Mouse (Mus musculus) liver, embryonic 12.5 days (tissue): ENCODE results near the gene Cdkl5. TPM values are rescaled to one million over a fixed set of nuclear protein-coding genes. Genes with fewer than 3 reads are reported as not detected.
"Not testable (repeated sequence)": the region's sequence is repeated elsewhere in the genome, so short reads cannot be mapped to it uniquely, and the experiment has no call there.

Experiments
- ATAC-seq: fragments of 200-750 bp; cut with Nextera tagmentation; 2 replicates; pipeline ENCODE4 v1.8.0; 2017; ENCODE audit warnings: moderate number of reproducible peaks, mild to moderate bottlenecking, moderate library complexity
- H3K27ac ChIP-seq: fragments of 300-500 bp; sonication (generic); 2 replicates; pipeline ENCODE4 v1.5.1; 2016; ENCODE audit warnings: mild to moderate bottlenecking
- H3K27me3 ChIP-seq: fragments of 300-500 bp; sonication (generic); replicated peaks from 2 replicates; pipeline ENCODE4 v1.6.1; 2016; ENCODE audit warnings: mild to moderate bottlenecking, moderate library complexity
- H3K36me3 ChIP-seq: fragments of 300-500 bp; sonication (generic); 2 replicates; pipeline ENCODE4 v1.6.1; 2016; ENCODE audit warnings: mild to moderate bottlenecking, moderate library complexity
- H3K4me1 ChIP-seq: fragments of 300-500 bp; sonication (generic); 2 replicates; pipeline ENCODE4 v1.6.1; 2016
- H3K4me2 ChIP-seq: fragments of 300-500 bp; sonication (generic); 2 replicates; pipeline ENCODE4 v1.6.1; 2016; ENCODE audit warnings: mild to moderate bottlenecking, moderate library complexity
- H3K4me3 ChIP-seq: fragments of 300-500 bp; sonication (generic); 2 replicates; pipeline ENCODE4 v1.5.1; 2016; ENCODE audit warnings: mild to moderate bottlenecking, moderate library complexity
- H3K9ac ChIP-seq: fragments of 300-500 bp; sonication (generic); 2 replicates; pipeline ENCODE4 v1.6.1; 2016; ENCODE audit warnings: mild to moderate bottlenecking, moderate library complexity
- H3K9me3 ChIP-seq: fragments of 300-500 bp; sonication (generic); replicated peaks from 2 replicates; pipeline ENCODE4 v1.6.1; 2016; ENCODE audit warnings: mild to moderate bottlenecking, moderate library complexity
- WGBS: fragments of 180-500 bp; shearing (Covaris S2); methylation state at CpG from one replicate; pipeline ENCODE4 v1.1.7; 2016; ENCODE audit not compliant: insufficient replicate concordance; 5-methylcytosine and 5-hydroxymethylcytosine counted together
- polyA plus RNA-seq: library from polyadenylated mRNA; unstranded; fragments of >200 nt; fragmentation: Nextera tagmentation; extraction: Ambion mirVana; gene quantifications from 2 replicates; pipeline ENCODE4 v1.2.1, GENCODE M21; 2016

Cdkl5 gene
- polyA plus RNA-seq, 1 experiment from 2014 or later, result 0.45 TPM

DNA sequence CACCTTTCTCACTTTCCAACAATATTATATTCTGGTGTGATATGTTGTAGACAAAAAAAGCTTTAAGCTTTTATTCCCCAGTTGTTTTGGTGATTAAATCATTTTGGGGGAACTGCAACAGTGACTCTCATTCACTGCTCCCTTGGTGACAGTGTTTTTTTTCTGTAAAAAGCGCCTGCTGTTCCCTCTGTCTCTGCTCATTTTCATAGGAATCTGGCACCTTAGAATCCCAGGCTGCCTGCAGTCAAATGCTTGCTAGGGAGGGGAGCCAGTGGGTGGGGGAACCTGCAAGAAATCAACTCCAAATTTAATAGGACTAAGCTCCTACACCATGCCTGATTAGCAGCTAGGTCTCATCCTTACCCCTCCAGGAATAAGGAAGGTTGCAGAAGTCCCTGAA lies 221.5 kb downstream of the Cdkl5 start:
- Histone ChIP-seq H3K9me3 (no peaks in the 10 kb centered on the region), H3K4me2 (no peak overlapping the region), H3K9ac (no peak overlapping the region), H3K27me3 (peaks cover 3% of the 10 kb centered on the region; the same call in 1 of the 2 replicates), H3K27ac (no peak overlapping the region), H3K36me3 (no peaks in the 10 kb centered on the region), H3K4me1 (no peaks in the 10 kb centered on the region), H3K4me3 (no peak overlapping the region)
- 56% methylated on average over 1 of the region's 1 CpGs for WGBS
- no peak for ATAC-seq

DNA sequence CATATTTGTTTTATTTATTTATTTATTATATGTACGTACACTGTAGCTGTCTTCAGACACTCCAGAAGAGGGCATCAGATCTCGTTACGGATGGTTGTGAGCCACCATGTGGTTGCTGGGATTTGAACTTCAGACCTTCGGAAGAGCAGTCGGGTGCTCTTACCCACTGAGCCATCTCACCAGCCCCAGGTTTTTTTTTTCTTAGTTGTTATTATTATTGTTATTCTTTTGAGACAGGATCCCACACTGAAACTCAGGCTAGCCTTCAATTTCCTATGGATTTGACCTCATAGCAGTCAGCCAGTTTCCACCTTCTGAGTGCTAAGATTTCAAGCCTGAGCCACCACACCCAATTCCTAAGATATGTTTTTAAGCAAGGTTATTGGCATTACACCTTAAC lies 224.9 kb downstream of the Cdkl5 start:
- not testable (repeated sequence) for H3K27me3 ChIP-seq, ATAC-seq, H3K4me2 ChIP-seq, H3K9me3 ChIP-seq, H3K4me3 ChIP-seq, H3K27ac ChIP-seq, H3K9ac ChIP-seq, H3K36me3 ChIP-seq, H3K4me1 ChIP-seq
- 67% methylated on average over 5 of the region's 5 CpGs for WGBS

DNA sequence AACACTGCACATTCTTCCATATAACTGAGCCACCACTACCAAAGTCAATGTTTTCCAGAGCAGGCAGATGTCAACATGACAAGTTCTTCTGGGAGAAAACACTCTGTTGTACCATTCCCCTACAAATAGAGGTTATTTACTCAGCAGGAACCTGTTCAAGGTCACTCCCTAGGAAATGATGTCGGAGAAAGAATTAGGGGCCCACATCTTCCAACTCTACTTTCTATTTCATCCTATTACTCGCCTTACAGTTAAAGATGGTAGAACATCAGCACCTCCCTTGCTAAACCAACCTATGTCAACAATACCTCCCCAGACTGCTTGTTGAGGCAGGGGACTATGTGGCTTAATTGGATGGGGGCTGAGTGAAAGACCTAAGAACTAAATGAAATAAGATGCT lies 226.8 kb downstream of the Cdkl5 start, which contains the start of gene Rs1:
Rs1 (plus strand) TSS at position 301 of the 400 bp plus-strand sequence.
- peak within 1 kb of the TSS; percentile 61; the same call in 1 of the 2 replicates for H3K4me3 ChIP-seq
- 0 out of 2 replicates have a peak, but pooled peaks cover 3% of the 10 kb centered on the region for H3K27me3 ChIP-seq
- H3K4me1 ChIP-seq, result 0 out of 2 replicates have a peak, but pooled peaks cover 3% of the 10 kb centered on the region
- ATAC-seq, result no peak
- H3K9me3 ChIP-seq, result no peaks in the 10 kb centered on the region
- H3K4me2 ChIP-seq, result peak within 1 kb of the TSS; percentile 62
- no peaks in the 10 kb centered on the region for H3K36me3 ChIP-seq
- 87% methylated on average over 2 of the region's 2 CpGs for WGBS
- H3K27ac ChIP-seq, result no peak within 1 kb of the TSS
- H3K9ac ChIP-seq, result no peak within 1 kb of the TSS

DNA sequence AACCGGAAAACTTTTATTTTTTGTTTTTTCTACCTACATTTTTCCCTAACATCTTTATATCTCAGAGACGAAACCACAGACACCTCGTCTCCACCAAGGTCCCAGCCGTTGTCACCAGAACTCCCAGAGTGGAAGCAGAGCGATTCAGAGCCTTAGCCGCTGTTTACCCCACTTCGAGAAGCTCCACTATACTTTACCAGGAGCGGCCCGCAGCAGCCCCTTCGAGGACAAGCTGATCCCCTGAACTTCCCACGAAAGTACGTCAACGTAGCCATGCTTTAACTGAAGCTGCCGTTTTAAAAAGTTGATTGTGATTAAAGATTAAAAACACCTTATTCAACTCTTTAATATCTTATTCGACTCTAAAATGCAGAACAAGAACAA lies 228.3 kb downstream of the Cdkl5 start:
- peak; percentile 87 for ATAC-seq
- Histone ChIP-seq H3K4me1 (0 out of 2 replicates have a peak, but pooled peaks cover 3% of the 10 kb centered on the region), H3K9ac (peak overlapping the region; percentile 62), H3K27me3 (0 out of 2 replicates have a peak, but pooled peaks cover 3% of the 10 kb centered on the region), H3K36me3 (no peaks in the 10 kb centered on the region), H3K4me3 (peak overlapping the region; percentile 61), H3K27ac (no peak overlapping the region), H3K4me2 (peak overlapping the region; percentile 62), H3K9me3 (no peaks in the 10 kb centered on the region)
- WGBS, result 23% methylated on average over 15 of the region's 15 CpGs

DNA sequence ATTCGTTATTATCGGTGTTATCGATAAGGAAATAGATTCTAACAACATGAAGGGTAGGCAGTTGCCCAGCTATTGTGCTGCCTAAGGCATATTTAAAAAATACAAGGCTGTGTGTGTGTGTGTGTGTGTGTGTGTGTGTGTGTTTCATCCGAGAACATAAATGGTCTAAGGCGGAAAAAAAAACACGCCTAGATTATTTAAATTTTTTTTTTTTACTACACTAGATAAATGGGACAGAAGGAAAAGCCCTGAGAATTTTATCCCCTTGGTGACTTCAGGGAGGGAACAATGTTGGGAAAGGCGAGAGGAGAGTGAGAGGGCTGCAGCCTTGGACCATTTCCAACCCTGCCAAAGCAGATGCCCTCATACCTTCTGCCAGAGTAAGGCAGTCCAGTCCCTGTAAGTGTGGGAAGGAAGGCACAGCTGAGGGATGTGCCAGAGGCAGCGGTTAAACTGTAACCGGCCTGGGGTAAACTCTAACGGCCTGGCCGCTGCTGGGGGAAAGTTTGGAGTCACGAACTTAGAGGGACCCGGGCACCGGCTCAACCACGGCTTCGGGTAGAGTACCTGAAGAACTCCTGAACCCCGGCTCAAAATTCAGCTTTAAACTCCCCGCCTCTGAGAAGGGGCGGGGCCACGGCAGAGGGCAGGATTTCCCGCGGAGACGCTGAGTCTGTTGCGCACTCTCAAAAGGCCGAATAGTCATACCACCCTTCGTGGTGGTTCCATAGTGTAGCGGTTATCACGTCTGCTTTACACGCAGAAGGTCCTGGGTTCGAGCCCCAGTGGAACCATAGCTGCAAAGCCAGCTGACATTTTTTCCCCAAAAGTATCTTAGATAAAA lies 228.9 kb downstream of the Cdkl5 start:
- peak overlapping the region; percentile 61 for H3K4me3 ChIP-seq
- H3K36me3 ChIP-seq, result no peaks in the 10 kb centered on the region
- H3K9ac ChIP-seq, result peak overlapping the region; percentile 58; the same call in 1 of the 2 replicates
- H3K27ac ChIP-seq, result no peak overlapping the region
- peak; percentile 95 for ATAC-seq
- 26% methylated on average over 30 of the region's 30 CpGs for WGBS
- no peaks in the 10 kb centered on the region for H3K9me3 ChIP-seq
- H3K27me3 ChIP-seq, result no peaks in the 10 kb centered on the region
- 0 out of 2 replicates have a peak, but pooled peaks cover 3% of the 10 kb centered on the region for H3K4me1 ChIP-seq
- peak overlapping the region; percentile 62 for H3K4me2 ChIP-seq

DNA sequence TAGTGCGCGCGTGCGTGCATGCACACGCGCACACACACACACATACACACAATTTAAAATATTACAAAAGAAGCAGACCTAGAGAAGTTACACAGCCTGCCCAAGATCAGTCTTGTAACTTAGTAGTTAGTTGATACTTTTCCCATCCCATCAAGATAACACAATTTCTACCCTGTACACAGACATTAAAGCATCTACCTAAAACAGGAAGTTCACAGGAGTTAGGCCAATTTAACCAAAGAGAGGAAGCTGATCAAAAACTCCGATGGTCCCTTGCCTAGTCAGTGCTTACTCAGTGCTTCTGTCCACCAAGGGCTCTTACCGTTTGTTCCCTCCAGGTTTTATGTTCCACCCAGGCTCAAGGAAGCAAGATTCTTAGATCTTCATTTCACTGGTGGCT lies 243.7 kb downstream of the Cdkl5 start:
- no peaks in the 10 kb centered on the region for H3K36me3 ChIP-seq
- no peaks in the 10 kb centered on the region for H3K4me1 ChIP-seq
- ATAC-seq, result no peak
- no peaks in the 10 kb centered on the region for H3K9me3 ChIP-seq
- 74% methylated on average over 8 of the region's 8 CpGs for WGBS
- H3K4me2 ChIP-seq, result no peak overlapping the region
- peaks cover 4% of the 10 kb centered on the region; the same call in 1 of the 2 replicates for H3K27me3 ChIP-seq
- H3K4me3 ChIP-seq, result no peak overlapping the region
- H3K27ac ChIP-seq, result no peak overlapping the region
- no peak overlapping the region for H3K9ac ChIP-seq

DNA sequence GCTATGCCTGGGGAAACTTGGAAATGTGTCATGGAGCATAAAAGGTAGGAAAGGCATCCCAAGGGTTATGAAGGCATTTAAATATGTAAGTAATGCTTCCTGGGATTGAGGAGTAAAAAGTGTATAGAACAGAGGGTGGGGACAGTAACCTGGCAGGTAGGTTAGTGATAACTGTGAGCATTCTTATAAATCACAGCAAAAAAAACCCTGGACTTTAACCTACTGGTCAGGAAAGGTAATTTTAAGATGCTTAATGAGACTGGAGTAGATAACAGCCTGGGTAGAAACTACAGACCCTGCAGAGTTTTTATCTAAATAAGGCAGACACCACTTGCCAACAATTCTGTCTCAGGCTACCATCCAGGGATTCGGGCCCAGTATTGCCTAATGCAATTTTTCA lies 245.9 kb downstream of the Cdkl5 start:
- no peak overlapping the region for H3K27ac ChIP-seq
- WGBS, result 22% methylated on average over 1 of the region's 1 CpGs
- no peaks in the 10 kb centered on the region for H3K27me3 ChIP-seq
- H3K9me3 ChIP-seq, result no peaks in the 10 kb centered on the region
- no peaks in the 10 kb centered on the region for H3K36me3 ChIP-seq
- no peak overlapping the region for H3K4me3 ChIP-seq
- ATAC-seq, result no peak
- H3K4me2 ChIP-seq, result no peak overlapping the region
- no peak overlapping the region for H3K9ac ChIP-seq
- H3K4me1 ChIP-seq, result no peaks in the 10 kb centered on the region

DNA sequence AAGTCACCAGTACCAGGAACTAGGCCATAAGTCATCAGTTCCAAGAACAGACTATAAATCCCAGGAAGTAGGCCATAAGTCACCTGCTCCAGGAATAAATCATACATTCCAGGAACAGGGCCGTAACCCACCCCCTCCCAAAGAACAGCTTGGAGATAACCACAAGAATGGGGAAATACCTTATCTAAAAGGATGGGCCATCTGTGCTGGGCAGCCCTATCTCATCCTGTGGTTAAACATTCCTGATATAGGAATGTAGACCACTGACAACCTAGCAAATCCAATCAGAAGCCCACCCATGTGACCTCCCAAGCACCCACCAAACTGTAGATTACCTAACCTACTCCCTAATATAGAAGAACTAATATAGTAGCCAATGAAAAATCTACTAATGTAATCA lies 249.1 kb downstream of the Cdkl5 start:
- Histone ChIP-seq H3K36me3 (no peaks in the 10 kb centered on the region), H3K9ac (no peak overlapping the region), H3K4me2 (no peak overlapping the region), H3K9me3 (no peaks in the 10 kb centered on the region), H3K27me3 (no peaks in the 10 kb centered on the region), H3K27ac (no peak overlapping the region), H3K4me1 (no peaks in the 10 kb centered on the region), H3K4me3 (no peak overlapping the region)
- ATAC-seq, result no peak
- WGBS, result 22% methylated on average over 1 of the region's 1 CpGs

DNA sequence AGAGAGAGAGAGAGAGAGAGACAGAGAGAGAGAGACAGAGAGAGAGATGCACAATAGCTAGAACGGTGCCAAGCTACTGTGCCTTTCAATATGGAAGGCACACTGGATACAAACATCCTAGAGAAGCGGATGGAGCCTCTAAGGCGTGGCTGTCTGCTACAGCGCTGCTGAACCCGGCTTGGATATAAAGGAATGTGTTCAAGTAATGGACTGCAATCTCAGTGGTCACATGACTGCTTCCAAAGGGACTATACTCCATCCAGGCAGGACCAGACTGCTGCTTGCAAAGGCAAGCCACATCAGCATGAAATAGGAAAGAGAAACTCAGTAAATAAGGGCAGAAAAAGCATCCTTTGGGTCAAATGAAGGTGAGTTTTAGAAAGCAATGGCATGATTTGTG lies 258.9 kb downstream of the Cdkl5 start, which contains the start of gene Ppef1:
Ppef1 (minus strand) TSS at position 116 of the 400 bp plus-strand sequence.
- no peak for ATAC-seq
- Histone ChIP-seq H3K4me1 (no peaks in the 10 kb centered on the region), H3K4me3 (no peak within 1 kb of the TSS), H3K36me3 (no peaks in the 10 kb centered on the region), H3K9ac (no peak within 1 kb of the TSS), H3K9me3 (no peaks in the 10 kb centered on the region), H3K4me2 (no peak within 1 kb of the TSS), H3K27ac (no peak within 1 kb of the TSS), H3K27me3 (no peaks in the 10 kb centered on the region)
- WGBS, result 62% methylated on average over 5 of the region's 5 CpGs

Other genes starting within 250 kb of the Cdkl5 start
- gene Rs1, start 226.7 kb downstream of the Cdkl5 start, polyA plus RNA-seq, result not detected in 2 replicates
- 1.1 and 1.2 TPM in 2 replicates for gene Gja6, start 87.7 kb downstream of the Cdkl5 start, polyA plus RNA-seq
- gene Scml2, start 122.5 kb upstream of the Cdkl5 start, polyA plus RNA-seq, result 1.3 and 1.5 TPM in 2 replicates